Comparison of ENCODE assay signal across 9 mouse cellular contexts in the genomic region with DNA sequence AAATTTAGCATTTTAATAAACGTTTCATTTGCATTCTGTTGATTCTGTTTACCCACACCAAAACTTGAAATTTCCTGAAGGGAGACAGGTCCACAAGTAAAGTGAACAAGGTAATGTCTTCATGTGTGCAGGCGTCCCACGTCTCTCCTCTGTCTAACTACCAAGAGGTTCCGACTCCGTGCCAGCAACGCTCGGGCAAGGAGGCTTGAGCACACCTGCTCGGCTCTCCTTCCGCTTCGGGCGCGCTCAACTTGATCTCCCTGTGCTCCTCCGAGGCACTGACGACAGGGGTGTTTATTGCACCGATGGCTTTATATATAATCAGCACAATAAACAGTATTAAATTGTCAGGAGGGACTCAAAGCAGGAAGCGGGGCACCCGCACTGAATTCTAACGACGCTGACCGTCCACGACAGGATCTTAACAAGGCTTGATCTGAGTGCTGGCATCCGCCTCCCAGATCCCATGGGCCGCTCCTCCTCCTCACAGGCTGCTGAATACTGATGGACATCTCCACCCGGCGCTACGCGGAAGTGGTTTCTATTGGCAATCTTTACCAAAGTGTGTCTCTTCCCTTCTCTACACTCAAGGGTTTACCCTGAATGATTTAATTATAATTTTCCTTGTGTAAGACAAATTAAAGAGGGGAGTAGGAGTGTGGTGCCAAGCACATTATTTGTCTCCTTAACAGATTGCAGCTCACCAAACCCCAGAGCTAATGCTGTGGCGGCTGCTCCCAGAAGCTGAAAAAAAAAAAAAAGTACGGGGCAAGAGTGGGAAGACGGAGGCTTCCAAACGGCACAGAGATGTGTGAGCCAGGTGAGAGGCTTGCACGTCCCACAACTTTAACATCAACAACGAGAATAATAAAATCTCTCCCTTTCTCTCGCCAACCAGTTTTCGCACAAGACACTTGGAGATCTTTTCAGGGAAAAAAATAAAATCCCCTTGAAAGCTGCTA.
DNase-seq lines count a peak whose midpoint lies in the region; ATAC-seq lines count a peak whose summit lies in the region.
"Had no signal": no experiment of that assay in that cellular context is flagged by ENCODE, and none has a peak within 500 bp of the region (broad histone marks: within the 10 kb centered on the region; RNA-seq: fewer than 3 reads in every experiment).

No protein-coding gene starts in this region.

- no peak overlapping the region for H3K9ac ChIP-seq in neural tube, embryonic 14.5 days (replicated peaks; ENCODE audit: low read depth, low read length)

- peaks cover 14% of the 10 kb centered on the region for H3K4me1 ChIP-seq in neural tube, embryonic 14.5 days (ENCODE audit: control insufficient read depth, insufficient read depth, low read length)

- no peaks in the 10 kb centered on the region for H3K9me3 ChIP-seq in neural tube, embryonic 14.5 days (ENCODE audit: control insufficient read depth, low read length)

- H3K4me2 ChIP-seq in neural tube, embryonic 14.5 days (ENCODE audit: low read depth, low read length): peak overlapping the region; percentile 28

- H3K27me3 ChIP-seq in neural tube, embryonic 14.5 days (ENCODE audit: control insufficient read depth, insufficient read depth, low read length): no peaks in the 10 kb centered on the region

- no peaks in the 10 kb centered on the region for H3K36me3 ChIP-seq in neural tube, embryonic 14.5 days (ENCODE audit: control insufficient read depth, insufficient read depth, low read length)

- H3K4me3 ChIP-seq in neural tube, embryonic 14.5 days (ENCODE audit: low read depth, low read length): no peak overlapping the region

- no peak overlapping the region for H3K27ac ChIP-seq in neural tube, embryonic 14.5 days (ENCODE audit: low read depth, low read length)

- 44% methylated on average over 35 of the region's 35 CpGs for WGBS in neural tube, embryonic 14.5 days

- ATAC-seq in neural tube, embryonic 14.5 days (ENCODE audit: low read depth): 0 out of 2 replicates have a peak, but pooled peaks have one; percentile 31

- DNase-seq in layer of hippocampus, adult 11-12 months (ENCODE audit: low spot score): peak; percentile 30
- no peak for DNase-seq in layer of hippocampus, adult 9-10 months (ENCODE audit: low spot score)
- peak; percentile 38 to 42 for DNase-seq in cerebellum, postnatal 14 days
- peak; percentile 28 to 56 for DNase-seq in frontal cortex, adult 2 months (ENCODE audit: extremely low spot score in 1 of 2, low spot score in 1 of 2)
- DNase-seq in retina, postnatal 1 day: no peak
- no peak for DNase-seq in retina, embryonic 14.5 days (ENCODE audit: low spot score)
- DNase-seq: lung, postnatal 4 days; thymus, postnatal 14 days had no signal

Comparison
In these comparisons a context has a peak if more than half of its experiments do, and no peak if none do; other contexts are left out.
1. DNase-seq: peak in layer of hippocampus, adult 11-12 months (single experiment), cerebellum, postnatal 14 days (2 of 2) and frontal cortex, adult 2 months (2 of 2); none in layer of hippocampus, adult 9-10 months (single experiment), retina, postnatal 1 day (single experiment) and retina, embryonic 14.5 days (single experiment).